Mouse (Mus musculus): ENCODE data around the gene Bcl7c. TPM values are rescaled to one million over a fixed set of nuclear protein-coding genes. Genes with fewer than 3 reads are reported as not detected.
A peak's percentile ranks its signal among the peaks of the same experiment; 100 is the strongest.

Bcl7c gene
- polyA plus RNA-seq, 1 experiment from 2014 or later: 26.6 TPM

DNA sequence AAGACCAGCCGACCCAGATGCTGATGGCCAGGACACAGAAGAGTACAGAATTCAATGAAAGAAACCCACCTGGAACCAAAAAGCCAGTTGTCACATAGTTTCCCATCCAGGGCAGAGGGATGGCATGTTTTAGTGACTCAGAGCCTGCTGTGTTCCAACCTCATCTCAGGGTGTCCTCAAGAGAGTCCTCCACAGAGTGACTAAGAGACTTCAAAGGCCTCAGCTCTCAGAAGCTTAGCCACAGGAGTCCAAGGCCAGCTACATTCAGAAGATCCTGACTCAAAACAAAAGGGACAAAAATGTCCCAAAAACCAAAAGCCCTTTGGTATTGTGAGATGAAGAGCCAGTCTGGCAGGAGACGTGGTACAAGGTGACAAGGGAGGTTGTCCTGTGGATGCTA, 29.9 kb downstream of the Bcl7c start:
- 91% methylated on average over 2 of the region's 2 CpGs for WGBS
- ATAC-seq: no peak
- no peaks in the 10 kb centered on the region for H3K27me3 ChIP-seq (replicated peaks; ENCODE audit: control insufficient read depth, insufficient read depth, low read length)
- no peak for TF ChIP-seq CTCF (IDR thresholded peaks at IDR 0.05; ENCODE audit: low read depth)
- H3K36me3 ChIP-seq (ENCODE audit: control insufficient read depth, insufficient read depth): no peaks in the 10 kb centered on the region
- no peak overlapping the region for H3K4me3 ChIP-seq (ENCODE audit: low read depth, low read length)
- no peaks in the 10 kb centered on the region for H3K4me1 ChIP-seq (replicated peaks; ENCODE audit: control insufficient read depth, insufficient read depth, low read length)
- no peak overlapping the region for H3K4me2 ChIP-seq (replicated peaks; ENCODE audit: low read depth)
- no peak overlapping the region for H3K27ac ChIP-seq (ENCODE audit: low read depth, low read length)
- H3K9me3 ChIP-seq (ENCODE audit: control insufficient read depth): no peaks in the 10 kb centered on the region
- H3K9ac ChIP-seq (ENCODE audit: low read depth, low read length): no peak overlapping the region

DNA sequence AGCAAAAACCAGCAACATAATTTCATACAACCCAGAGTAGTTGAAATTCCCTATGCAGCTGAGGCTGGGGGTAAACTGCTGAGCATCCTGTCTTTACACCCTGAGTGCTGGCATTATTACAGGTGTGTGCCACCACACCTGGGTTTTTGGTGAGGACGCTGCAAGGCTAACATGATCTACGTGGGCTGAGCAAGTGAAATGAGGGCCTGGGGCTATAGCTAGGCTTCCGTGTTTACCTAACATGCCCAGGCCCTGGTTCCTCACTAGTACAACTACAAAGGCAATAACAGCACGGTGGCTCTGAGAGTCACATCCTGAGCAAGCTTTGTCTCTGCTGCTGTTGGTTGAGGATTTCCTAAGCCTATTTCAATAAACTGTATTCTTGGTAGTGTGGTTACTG, 31.1 kb downstream of the Bcl7c start:
- no peak overlapping the region for H3K9ac ChIP-seq (ENCODE audit: low read depth, low read length)
- no peaks in the 10 kb centered on the region for H3K36me3 ChIP-seq (ENCODE audit: control insufficient read depth, insufficient read depth)
- 94% methylated on average over 4 of the region's 4 CpGs for WGBS
- TF ChIP-seq CTCF (IDR thresholded peaks at IDR 0.05; ENCODE audit: low read depth): no peak
- H3K4me1 ChIP-seq (replicated peaks; ENCODE audit: control insufficient read depth, insufficient read depth, low read length): no peaks in the 10 kb centered on the region
- ATAC-seq: no peak
- no peaks in the 10 kb centered on the region for H3K27me3 ChIP-seq (replicated peaks; ENCODE audit: control insufficient read depth, insufficient read depth, low read length)
- no peak overlapping the region for H3K27ac ChIP-seq (ENCODE audit: low read depth, low read length)
- no peak overlapping the region for H3K4me3 ChIP-seq (ENCODE audit: low read depth, low read length)
- H3K4me2 ChIP-seq (replicated peaks; ENCODE audit: low read depth): no peak overlapping the region
- no peaks in the 10 kb centered on the region for H3K9me3 ChIP-seq (ENCODE audit: control insufficient read depth)

DNA sequence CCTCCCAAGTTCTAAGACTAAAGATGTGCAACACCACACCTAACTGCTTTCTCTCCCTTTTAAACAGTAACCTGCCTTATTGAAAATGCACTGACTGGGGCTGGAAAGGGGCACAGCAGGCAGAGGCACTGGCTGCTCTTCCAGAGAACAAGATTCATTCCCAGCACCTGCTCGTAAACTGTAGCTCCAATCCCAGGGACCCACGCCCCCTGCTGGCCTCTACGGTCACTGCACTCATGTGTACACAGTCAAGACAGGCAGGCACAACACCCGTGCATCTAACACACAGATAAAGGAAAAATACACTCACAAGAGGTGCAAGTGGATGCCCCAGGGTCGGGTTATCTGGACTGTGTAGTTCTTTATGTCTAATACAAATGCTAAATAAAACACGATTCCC, 31.7 kb downstream of the Bcl7c start:
- 67% methylated on average over 6 of the region's 6 CpGs for WGBS
- TF ChIP-seq CTCF (IDR thresholded peaks at IDR 0.05; ENCODE audit: low read depth): peak; percentile 79
- Histone ChIP-seq H3K27me3 (replicated peaks; ENCODE audit: control insufficient read depth, insufficient read depth, low read length) (no peaks in the 10 kb centered on the region), H3K4me1 (replicated peaks; ENCODE audit: control insufficient read depth, insufficient read depth, low read length) (no peaks in the 10 kb centered on the region), H3K27ac (ENCODE audit: low read depth, low read length) (no peak overlapping the region), H3K4me2 (replicated peaks; ENCODE audit: low read depth) (no peak overlapping the region), H3K36me3 (ENCODE audit: control insufficient read depth, insufficient read depth) (no peaks in the 10 kb centered on the region), H3K4me3 (ENCODE audit: low read depth, low read length) (no peak overlapping the region), H3K9ac (ENCODE audit: low read depth, low read length) (no peak overlapping the region), H3K9me3 (ENCODE audit: control insufficient read depth) (no peaks in the 10 kb centered on the region)
- no peak for ATAC-seq

DNA sequence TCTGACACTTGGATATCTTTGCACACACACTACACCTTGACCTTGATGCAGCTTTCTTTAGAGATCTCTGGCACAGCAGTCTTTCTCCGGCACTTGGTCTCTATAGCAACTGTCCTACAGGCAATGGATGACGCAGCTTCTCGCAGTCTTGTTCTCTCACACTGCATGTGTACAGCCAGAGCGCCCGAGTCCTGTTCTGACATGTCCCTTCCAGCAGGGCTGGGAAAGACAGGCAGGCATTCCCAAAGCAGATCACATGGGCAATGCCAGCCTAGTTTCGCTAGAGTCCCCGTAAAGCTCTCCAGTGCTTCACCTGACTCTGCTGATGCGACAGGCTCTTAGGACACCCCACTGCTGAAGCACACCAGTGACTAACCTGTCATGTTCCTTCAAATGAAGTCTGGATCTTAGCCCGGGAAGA, 33.3 kb downstream of the Bcl7c start:
- Histone ChIP-seq H3K36me3 (ENCODE audit: control insufficient read depth, insufficient read depth) (no peaks in the 10 kb centered on the region), H3K9ac (ENCODE audit: low read depth, low read length) (no peak overlapping the region), H3K27me3 (replicated peaks; ENCODE audit: control insufficient read depth, insufficient read depth, low read length) (no peaks in the 10 kb centered on the region), H3K4me2 (replicated peaks; ENCODE audit: low read depth) (no peak overlapping the region), H3K4me1 (replicated peaks; ENCODE audit: control insufficient read depth, insufficient read depth, low read length) (0 out of 2 replicates have a peak, but pooled peaks cover 2% of the 10 kb centered on the region), H3K27ac (ENCODE audit: low read depth, low read length) (no peak overlapping the region), H3K9me3 (ENCODE audit: control insufficient read depth) (no peaks in the 10 kb centered on the region), H3K4me3 (ENCODE audit: low read depth, low read length) (no peak overlapping the region)
- no peak for ATAC-seq
- WGBS: 78% methylated on average over 9 of the region's 9 CpGs
- no peak for TF ChIP-seq CTCF (IDR thresholded peaks at IDR 0.05; ENCODE audit: low read depth)

DNA sequence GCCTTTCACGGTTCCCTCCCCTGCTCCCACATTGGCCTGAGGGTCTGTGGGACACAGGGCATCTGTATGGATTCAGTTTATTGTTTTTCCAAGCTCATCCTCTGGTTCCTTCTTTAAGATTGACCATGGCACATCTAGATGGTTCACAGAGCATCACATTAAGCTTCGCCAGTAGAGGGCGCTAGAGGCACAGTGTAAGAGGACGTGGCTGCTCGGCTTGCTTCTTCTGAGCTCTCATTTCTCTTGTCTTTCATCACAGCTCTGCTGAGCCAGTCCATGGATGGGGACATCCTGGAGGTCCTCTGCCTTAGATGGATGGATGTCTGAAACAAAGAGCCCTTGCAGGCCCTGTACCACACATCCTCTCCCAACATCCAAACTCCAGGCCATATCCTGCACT, 33.8 kb downstream of the Bcl7c start:
- no peak overlapping the region for H3K9ac ChIP-seq (ENCODE audit: low read depth, low read length)
- H3K4me1 ChIP-seq (replicated peaks; ENCODE audit: control insufficient read depth, insufficient read depth, low read length): 0 out of 2 replicates have a peak, but pooled peaks cover 2% of the 10 kb centered on the region
- H3K27ac ChIP-seq (ENCODE audit: low read depth, low read length): no peak overlapping the region
- 5% methylated on average over 5 of the region's 5 CpGs for WGBS
- ATAC-seq: peak; percentile 14; the same call in 1 of the 2 replicates
- H3K27me3 ChIP-seq (replicated peaks; ENCODE audit: control insufficient read depth, insufficient read depth, low read length): no peaks in the 10 kb centered on the region
- no peak overlapping the region for H3K4me3 ChIP-seq (ENCODE audit: low read depth, low read length)
- no peak overlapping the region for H3K4me2 ChIP-seq (replicated peaks; ENCODE audit: low read depth)
- no peaks in the 10 kb centered on the region for H3K9me3 ChIP-seq (ENCODE audit: control insufficient read depth)
- H3K36me3 ChIP-seq (ENCODE audit: control insufficient read depth, insufficient read depth): no peaks in the 10 kb centered on the region
- peak; percentile 99 for TF ChIP-seq CTCF (IDR thresholded peaks at IDR 0.05; ENCODE audit: low read depth)

DNA sequence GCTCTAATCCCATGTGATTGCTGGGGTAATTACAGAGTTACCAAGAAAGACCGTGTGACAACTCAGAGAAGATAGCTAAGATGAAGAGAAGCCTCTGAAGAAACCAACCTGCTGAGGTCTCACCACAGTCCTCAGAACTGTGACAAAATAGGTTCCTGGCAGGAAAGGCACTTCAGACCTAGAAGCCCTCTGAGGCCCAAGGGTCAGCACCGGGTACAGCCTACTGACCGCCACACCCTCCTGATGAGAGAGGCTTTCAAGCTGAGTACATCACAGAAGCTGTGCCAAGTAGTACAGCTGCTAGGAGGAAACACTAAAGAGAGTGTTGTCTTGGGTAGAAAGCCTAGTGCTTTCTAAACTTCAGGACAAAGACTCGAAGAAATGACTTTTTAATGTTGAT, 36.0 kb downstream of the Bcl7c start:
- TF ChIP-seq CTCF (IDR thresholded peaks at IDR 0.05; ENCODE audit: low read depth): no peak
- peak; percentile 29; the same call in 1 of the 2 replicates for ATAC-seq
- Histone ChIP-seq H3K4me1 (replicated peaks; ENCODE audit: control insufficient read depth, insufficient read depth, low read length) (0 out of 2 replicates have a peak, but pooled peaks cover 2% of the 10 kb centered on the region), H3K36me3 (ENCODE audit: control insufficient read depth, insufficient read depth) (no peaks in the 10 kb centered on the region), H3K9ac (ENCODE audit: low read depth, low read length) (no peak overlapping the region), H3K9me3 (ENCODE audit: control insufficient read depth) (no peaks in the 10 kb centered on the region), H3K27ac (ENCODE audit: low read depth, low read length) (peak overlapping the region; percentile 88; the same call in 1 of the 2 replicates), H3K27me3 (replicated peaks; ENCODE audit: control insufficient read depth, insufficient read depth, low read length) (no peaks in the 10 kb centered on the region), H3K4me3 (ENCODE audit: low read depth, low read length) (no peak overlapping the region), H3K4me2 (replicated peaks; ENCODE audit: low read depth) (no peak overlapping the region)
- WGBS: 50% methylated on average over 4 of the region's 4 CpGs

Data from intestine, postnatal 0 days (tissue).